Mouse (Mus musculus) CD4-positive naive resting alpha-beta T cell, adult 76 days (primary cell): Measurements from ENCODE around the gene Eva1c. TPM values are rescaled to one million over a fixed set of nuclear protein-coding genes. Genes with fewer than 3 reads are reported as not detected.

Source experiments
- total RNA-seq: library from RNA; stranded (reverse); gene quantifications from one replicate; pipeline ENCODE4 v1.2.4, GENCODE M21; 2023

Gene Eva1c
- not detected for total RNA-seq

GRCm38 (mm10) chr16:90826457-90826856 lies at the start of gene Eva1c:
Eva1c (plus strand) TSS chr16:90826719.

DNA sequence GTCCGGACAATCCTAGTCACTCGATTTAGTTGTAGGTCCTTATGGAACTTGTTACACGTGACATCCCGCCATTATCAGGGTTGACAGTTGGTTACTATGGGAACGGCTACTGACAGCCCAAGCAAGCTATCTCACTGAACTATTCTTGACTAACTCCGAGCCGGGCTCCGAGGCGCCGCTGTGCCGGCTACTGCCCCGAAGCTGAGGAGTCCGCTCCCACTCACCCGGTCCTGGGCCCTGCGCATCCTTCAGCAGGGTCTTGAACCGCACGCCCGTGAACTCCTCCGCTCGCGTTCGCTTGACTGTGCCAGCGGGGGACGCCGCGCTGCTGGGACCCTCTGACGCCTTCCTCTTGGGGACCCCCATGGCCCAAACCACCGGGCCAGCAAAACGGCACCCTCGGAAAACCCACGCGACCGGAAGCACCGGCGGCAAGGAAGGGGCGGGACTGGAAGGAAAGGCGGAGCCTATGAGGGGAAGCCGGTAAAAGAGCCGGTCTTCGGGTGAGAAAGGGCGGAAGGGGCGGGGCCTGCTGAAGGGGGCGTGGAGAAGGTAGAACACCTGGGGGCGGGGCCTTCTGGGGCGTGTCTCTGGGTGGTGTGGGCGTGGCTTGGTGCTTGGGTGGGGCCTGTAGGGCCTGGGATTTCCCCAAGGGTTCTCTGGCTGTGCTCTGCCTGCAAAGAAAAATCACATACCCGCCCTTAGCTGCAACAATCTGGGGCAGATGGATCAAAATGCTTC lies 16.4 kb upstream of the Eva1c start, which contains the start of gene Urb1:
Urb1 (minus strand) TSS at position 439 of the 741 bp plus-strand sequence.

DNA sequence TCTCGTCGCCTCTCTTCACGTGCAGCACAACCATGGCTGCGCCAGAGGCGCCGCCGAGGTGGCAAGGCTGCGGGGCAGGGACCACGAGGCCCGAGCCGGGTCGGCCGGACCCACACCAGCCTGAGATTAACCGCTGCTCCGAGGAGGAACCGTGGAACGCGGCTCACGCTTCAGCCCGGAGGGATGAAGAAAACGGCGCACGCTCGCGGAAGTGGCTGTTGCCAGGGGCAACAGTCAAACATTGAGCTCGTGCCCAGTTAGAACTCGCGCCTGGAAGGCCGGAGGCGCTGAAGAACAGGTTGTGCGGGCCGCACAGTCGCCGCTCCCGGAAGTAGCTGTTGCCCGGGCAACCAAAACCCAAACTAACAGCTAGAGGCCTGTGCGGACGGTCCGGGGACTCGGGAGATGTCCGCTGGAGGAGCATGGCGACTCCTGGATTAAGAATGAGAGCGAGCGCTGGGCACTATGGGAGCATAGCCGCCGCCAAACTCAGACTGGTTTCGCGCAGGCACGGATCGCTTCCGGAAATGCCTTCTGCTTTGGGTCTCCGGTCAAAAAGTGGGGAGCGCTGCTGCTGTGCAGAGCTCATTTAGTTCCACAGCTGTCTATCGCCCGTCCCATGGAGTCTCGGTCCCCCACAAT lies 108.3 kb downstream of the Eva1c start, which contains the start of gene Cfap298:
Cfap298 (minus strand) TSS at position 428 of the 642 bp plus-strand sequence.

Other genes starting within 250 kb of the Eva1c start
- 19.1 TPM for gene Mis18a, start 99.3 kb upstream of the Eva1c start, total RNA-seq
- gene Mrap, start 88.5 kb upstream of the Eva1c start, total RNA-seq = not detected
- 35.7 TPM for gene Urb1, start 16.3 kb upstream of the Eva1c start, total RNA-seq
- 15.8 TPM for gene Cfap298, start 108.4 kb downstream of the Eva1c start, total RNA-seq
- 64.6 TPM for gene Synj1, start 184.6 kb downstream of the Eva1c start, total RNA-seq
- gene Paxbp1, start 217.8 kb downstream of the Eva1c start, total RNA-seq = 146 TPM